Mouse (Mus musculus): ENCODE measurements around the gene Tbc1d1. TPM values are rescaled to one million over a fixed set of nuclear protein-coding genes. Genes with fewer than 3 reads are reported as not detected.

Gene Tbc1d1
- total RNA-seq, 2 experiments from 2014 or later: 39.3 to 77.3 TPM

GRCm38 (mm10) chr5:64280191-64280590 is 124.1 kb downstream of the Tbc1d1 start:
- no peak for DNase-seq

- no peak for DNase-seq
These were observed 124.5 kb downstream of the Tbc1d1 start for GRCm38 (mm10) chr5:64280613-64281012.

GRCm38 (mm10) chr5:64281674-64282073 is 125.6 kb downstream of the Tbc1d1 start:
- DNase-seq: no peak

GRCm38 (mm10) chr5:64282594-64282993 is 126.5 kb downstream of the Tbc1d1 start:
- DNase-seq: peak; percentile 52

GRCm38 (mm10) chr5:64285289-64285688 is 129.2 kb downstream of the Tbc1d1 start:
- no peak for DNase-seq

GRCm38 (mm10) chr5:64285851-64286250 is 129.7 kb downstream of the Tbc1d1 start:
- no peak for DNase-seq

GRCm38 (mm10) chr5:64287287-64287686 is 131.2 kb downstream of the Tbc1d1 start:
- no peak for DNase-seq

- no peak for DNase-seq
These were observed 132.2 kb downstream of the Tbc1d1 start for GRCm38 (mm10) chr5:64288031-64288928.

GRCm38 (mm10) chr5:64289202-64290060 is 133.3 kb downstream of the Tbc1d1 start:
- peak; percentile 76 for DNase-seq

- no peak for DNase-seq
These were observed 133.9 kb downstream of the Tbc1d1 start for GRCm38 (mm10) chr5:64290061-64290345.

GRCm38 (mm10) chr5:64291657-64292056 is 135.6 kb downstream of the Tbc1d1 start:
- DNase-seq: no peak

GRCm38 (mm10) chr5:64295621-64296020 is 139.5 kb downstream of the Tbc1d1 start:
- no peak for DNase-seq

- peak; percentile 32 for DNase-seq
These were observed 140.2 kb downstream of the Tbc1d1 start for GRCm38 (mm10) chr5:64296328-64296727.

- DNase-seq: no peak
These were observed 141.0 kb downstream of the Tbc1d1 start for GRCm38 (mm10) chr5:64297100-64297499.

GRCm38 (mm10) chr5:64298331-64299036 is 142.4 kb downstream of the Tbc1d1 start:
- peak; percentile 54 for DNase-seq

- no peak for DNase-seq
These were observed 143.6 kb downstream of the Tbc1d1 start for GRCm38 (mm10) chr5:64299508-64300324.

GRCm38 (mm10) chr5:64301246-64301645 is 145.1 kb downstream of the Tbc1d1 start:
- DNase-seq: no peak

GRCm38 (mm10) chr5:64307289-64307688 is 151.2 kb downstream of the Tbc1d1 start:
- DNase-seq: no peak

- no peak for DNase-seq
These were observed 156.2 kb downstream of the Tbc1d1 start for GRCm38 (mm10) chr5:64312295-64312694.

GRCm38 (mm10) chr5:64313481-64313880 is 157.4 kb downstream of the Tbc1d1 start:
- no peak for DNase-seq

GRCm38 (mm10) chr5:64314288-64315052 is 158.4 kb downstream of the Tbc1d1 start:
- no peak for DNase-seq
